Mouse (Mus musculus): ENCODE measurements at regions not wholly inside any gene's neighbourhood (a gene's known extent, or its start where the extent isn't known, plus 50 kb on each side); places are given as distances from the start of the nearest gene placed in this dataset.

- TF ChIP-seq CTCF (IDR thresholded peaks at IDR 0.05; ENCODE audit: low read depth, low read length) = no peak
- no peak for TF ChIP-seq POLR2A (IDR thresholded peaks at IDR 0.05; ENCODE audit: extremely low read depth, insufficient read depth, low read length)
Observed at GRCm38 (mm10) chr11:45454234-45454633, 397.6 kb upstream of the Clint1 start.
